Mouse (Mus musculus) ES-E14 (cell line): ENCODE measurements around the gene Dnmt3a.

ENCODE experiments used
- MAFK ChIP-seq: IDR thresholded peaks from 2 replicates; pipeline ENCODE4 v1.6.1; 2014; ENCODE audit warnings: mild to moderate bottlenecking, low read depth, low read length, inconsistent platforms; ENCODE audit not compliant: insufficient read depth
- ZNF384 ChIP-seq: IDR thresholded peaks from 2 replicates; pipeline ENCODE4 v1.6.1; 2012; ENCODE audit warnings: low read depth, low read length, inconsistent platforms

GRCm38 (mm10) chr12:3806271-3806684 is 471 bp downstream of the Dnmt3a start:
- TF ChIP-seq MAFK: no peak
- TF ChIP-seq ZNF384: no peak
